Mouse (Mus musculus): ENCODE data around the gene Cfap58.

GRCm38 (mm10) chr19:47934146-47934545 lies 3.3 kb upstream of the Cfap58 start:
- TF ChIP-seq POLR2A (IDR thresholded peaks at IDR 0.05; ENCODE audit: extremely low read depth, insufficient read depth, low read length) = no peak
- TF ChIP-seq CTCF (IDR thresholded peaks at IDR 0.05; ENCODE audit: low read depth, low read length) = no peak
